Mouse (Mus musculus): ENCODE results near the gene Rps25. TPM values are rescaled to one million over a fixed set of nuclear protein-coding genes. Genes with fewer than 3 reads are reported as not detected.
"Not testable (repeated sequence)": the region's sequence is repeated elsewhere in the genome, so short reads cannot be mapped to it uniquely, and the experiment has no call there.

Gene Rps25
- polyA plus RNA-seq, 1 experiment: 144 TPM

- WGBS: 65% methylated on average over 4 of the region's 4 CpGs
- no peak for DNase-seq (ENCODE audit: low read depth in 1 of 2, low spot score in 2 of 2)
- no peak for TF ChIP-seq CTCF (IDR thresholded peaks at IDR 0.05; ENCODE audit: extremely low read depth, insufficient read depth, insufficient read length, insufficient replicate concordance)
- TF ChIP-seq POLR2A (IDR thresholded peaks at IDR 0.05; ENCODE audit: low read depth, low read length): no peak
- Histone ChIP-seq H3K36me3 (ENCODE audit: control insufficient read depth, insufficient read depth, low read length) (peaks cover 20% of the 10 kb centered on the region), H3K4me3 (ENCODE audit: extremely low read depth, insufficient read depth, insufficient read length) (no peak overlapping the region), H3K27ac (ENCODE audit: insufficient read depth, low read length) (no peak overlapping the region), H3K27me3 (ENCODE audit: control insufficient read depth, insufficient read depth, low read length) (no peaks in the 10 kb centered on the region), H3K4me1 (ENCODE audit: control insufficient read depth, insufficient read depth, insufficient read length) (peaks cover 4% of the 10 kb centered on the region; the same call in 1 of the 2 replicates)
Observed at GRCm38 (mm10) chr9:44412306-44412705, 5.4 kb downstream of the Rps25 start.

DNA sequence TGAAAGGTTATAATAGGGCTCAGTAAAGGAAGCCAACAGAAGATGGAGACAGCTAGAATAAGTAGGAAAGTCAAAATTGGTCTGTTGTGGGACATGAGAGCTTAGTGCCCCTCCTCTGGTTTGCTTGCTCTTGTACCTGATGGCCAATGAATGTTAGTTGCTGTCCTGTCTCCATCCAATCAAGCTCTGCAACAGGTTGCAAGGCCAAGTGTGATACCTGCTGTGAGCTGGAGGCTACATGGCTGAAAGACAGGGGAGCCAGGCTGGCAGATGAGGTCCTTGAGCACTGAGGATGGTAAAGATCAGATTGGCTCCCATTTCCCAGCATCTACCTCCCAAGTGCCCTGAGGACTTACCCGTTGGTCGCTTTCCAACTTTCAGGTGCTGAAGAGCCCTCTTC, 5.8 kb downstream of the Rps25 start:
- no peak for TF ChIP-seq POLR2A (IDR thresholded peaks at IDR 0.05; ENCODE audit: low read depth, low read length)
- TF ChIP-seq CTCF (IDR thresholded peaks at IDR 0.05; ENCODE audit: extremely low read depth, insufficient read depth, insufficient read length, insufficient replicate concordance): no peak
- WGBS: 89% methylated on average over 2 of the region's 2 CpGs
- peaks cover 7% of the 10 kb centered on the region; the same call in 1 of the 2 replicates for H3K4me1 ChIP-seq (ENCODE audit: control insufficient read depth, insufficient read depth, insufficient read length)
- H3K27ac ChIP-seq (ENCODE audit: insufficient read depth, low read length): no peak overlapping the region
- H3K27me3 ChIP-seq (ENCODE audit: control insufficient read depth, insufficient read depth, low read length): no peaks in the 10 kb centered on the region
- no peak overlapping the region for H3K4me3 ChIP-seq (ENCODE audit: extremely low read depth, insufficient read depth, insufficient read length)
- H3K36me3 ChIP-seq (ENCODE audit: control insufficient read depth, insufficient read depth, low read length): peaks cover 20% of the 10 kb centered on the region
- DNase-seq (ENCODE audit: low read depth in 1 of 2, low spot score in 2 of 2): no peak

- Histone ChIP-seq H3K4me1 (ENCODE audit: control insufficient read depth, insufficient read depth, insufficient read length) (peaks cover 7% of the 10 kb centered on the region; the same call in 1 of the 2 replicates), H3K27me3 (ENCODE audit: control insufficient read depth, insufficient read depth, low read length) (no peaks in the 10 kb centered on the region), H3K36me3 (ENCODE audit: control insufficient read depth, insufficient read depth, low read length) (peaks cover 4% of the 10 kb centered on the region), H3K27ac (ENCODE audit: insufficient read depth, low read length) (peak overlapping the region; percentile 45), H3K4me3 (ENCODE audit: extremely low read depth, insufficient read depth, insufficient read length) (peak overlapping the region; percentile 79)
- WGBS: 5% methylated on average over 26 of the region's 26 CpGs
- no peak for DNase-seq (ENCODE audit: low read depth in 1 of 2, low spot score in 2 of 2)
- TF ChIP-seq CTCF (IDR thresholded peaks at IDR 0.05; ENCODE audit: extremely low read depth, insufficient read depth, insufficient read length, insufficient replicate concordance) (no peak), POLR2A (IDR thresholded peaks at IDR 0.05; ENCODE audit: low read depth, low read length) (no peak)
Observed at GRCm38 (mm10) chr9:44417156-44417891, 10.4 kb downstream of the Rps25 start.

DNA sequence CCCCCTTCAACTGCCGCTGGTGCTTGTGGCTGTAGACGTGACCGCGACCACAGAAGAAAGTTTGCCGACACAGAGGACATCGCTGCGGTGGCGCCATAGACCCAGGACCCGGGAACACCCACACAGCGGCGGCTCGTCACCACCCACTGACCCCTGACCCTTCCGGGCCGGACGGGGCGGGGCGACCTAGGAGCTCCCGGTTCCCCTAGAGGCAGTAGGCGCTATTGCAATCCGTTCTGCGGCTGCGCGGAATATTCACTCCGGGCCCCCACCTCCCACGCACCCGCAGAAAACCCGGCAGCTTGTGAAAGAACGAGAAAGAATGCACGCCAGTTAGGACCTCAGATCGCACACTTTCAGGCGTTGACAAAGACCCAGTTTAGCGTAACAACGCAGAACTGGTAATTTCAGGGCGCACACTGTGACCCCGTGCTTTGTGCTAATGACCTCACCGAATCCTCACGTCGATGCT, 11.0 kb downstream of the Rps25 start:
- H3K4me3 ChIP-seq (ENCODE audit: extremely low read depth, insufficient read depth, insufficient read length): peak overlapping the region; percentile 79
- peaks cover 3% of the 10 kb centered on the region for H3K36me3 ChIP-seq (ENCODE audit: control insufficient read depth, insufficient read depth, low read length)
- peaks cover 7% of the 10 kb centered on the region; the same call in 1 of the 2 replicates for H3K4me1 ChIP-seq (ENCODE audit: control insufficient read depth, insufficient read depth, insufficient read length)
- peak overlapping the region; percentile 82 for H3K27ac ChIP-seq (ENCODE audit: insufficient read depth, low read length)
- WGBS: under 1% methylated on average over 38 of the region's 38 CpGs
- TF ChIP-seq POLR2A (IDR thresholded peaks at IDR 0.05; ENCODE audit: low read depth, low read length) (peak; percentile 39), CTCF (IDR thresholded peaks at IDR 0.05; ENCODE audit: extremely low read depth, insufficient read depth, insufficient read length, insufficient replicate concordance) (peak; percentile 66)
- peak; percentile 80 to 93 for DNase-seq (ENCODE audit: low read depth in 1 of 2, low spot score in 2 of 2)
- no peaks in the 10 kb centered on the region for H3K27me3 ChIP-seq (ENCODE audit: control insufficient read depth, insufficient read depth, low read length)

DNA sequence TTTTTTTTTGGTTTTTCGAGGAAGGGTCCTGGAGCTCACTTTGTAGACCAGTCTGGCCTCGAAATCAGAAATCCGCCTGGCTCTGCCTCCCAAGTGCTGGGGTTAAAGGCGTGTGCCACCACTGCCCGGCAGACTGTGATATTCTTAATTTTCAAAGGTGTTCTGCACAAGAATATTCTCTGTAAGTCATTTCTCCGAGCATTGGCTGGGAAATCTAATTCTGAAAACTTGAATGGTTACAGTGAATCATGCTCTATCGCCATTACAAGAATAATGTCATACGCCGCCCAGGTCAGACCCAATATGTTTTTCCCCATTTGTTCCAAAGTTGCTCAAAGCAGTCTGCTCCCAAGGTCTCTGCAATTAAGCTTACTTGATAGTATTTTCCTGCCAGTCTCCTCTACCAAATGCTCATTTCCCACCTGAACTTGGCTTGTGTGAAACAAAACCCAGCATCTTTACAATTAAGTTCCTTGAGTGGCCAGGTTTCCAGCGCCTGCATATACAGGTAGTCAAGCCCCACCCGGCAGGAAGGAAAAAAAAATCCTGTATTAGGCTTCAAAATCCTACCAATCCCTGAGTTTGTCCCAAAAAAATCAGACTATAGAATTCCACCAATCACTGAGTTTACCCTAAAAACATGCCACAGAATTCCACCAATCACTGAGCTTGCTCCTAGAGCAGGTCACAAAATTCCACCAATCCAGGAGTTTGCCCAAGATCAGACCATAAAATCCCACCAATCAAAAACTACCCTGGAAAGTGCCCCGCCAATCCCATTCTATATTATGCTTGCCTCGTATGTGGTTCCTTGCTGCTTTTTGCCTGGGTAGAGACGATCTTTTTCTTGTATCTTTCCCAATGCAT, 11.8 kb downstream of the Rps25 start, which contains the start of gene Ccdc84:
Gene Ccdc84, minus strand, starts transcription at position 51 of the 867 bp plus-strand sequence.
- H3K4me3 ChIP-seq (ENCODE audit: extremely low read depth, insufficient read depth, insufficient read length): peak within 1 kb of the TSS; percentile 79
- H3K27me3 ChIP-seq (ENCODE audit: control insufficient read depth, insufficient read depth, low read length): no peaks in the 10 kb centered on the region
- H3K27ac ChIP-seq (ENCODE audit: insufficient read depth, low read length): peak within 1 kb of the TSS; percentile 82
- peaks cover 7% of the 10 kb centered on the region; the same call in 1 of the 2 replicates for H3K4me1 ChIP-seq (ENCODE audit: control insufficient read depth, insufficient read depth, insufficient read length)
- no peak for DNase-seq (ENCODE audit: low read depth in 1 of 2, low spot score in 2 of 2)
- no peaks in the 10 kb centered on the region; the same call in 1 of the 2 replicates for H3K36me3 ChIP-seq (ENCODE audit: control insufficient read depth, insufficient read depth, low read length)
- WGBS: 70% methylated on average over 14 of the region's 14 CpGs
- TF ChIP-seq POLR2A (IDR thresholded peaks at IDR 0.05; ENCODE audit: low read depth, low read length): no peak
- no peak for TF ChIP-seq CTCF (IDR thresholded peaks at IDR 0.05; ENCODE audit: extremely low read depth, insufficient read depth, insufficient read length, insufficient replicate concordance)

GRCm38 (mm10) chr9:44419730-44420129, 12.8 kb downstream of the Rps25 start:
- DNase-seq (ENCODE audit: low read depth in 1 of 2, low spot score in 2 of 2); H3K36me3 ChIP-seq (ENCODE audit: control insufficient read depth, insufficient read depth, low read length); H3K4me1 ChIP-seq (ENCODE audit: control insufficient read depth, insufficient read depth, insufficient read length); H3K4me3 ChIP-seq (ENCODE audit: extremely low read depth, insufficient read depth, insufficient read length); H3K27me3 ChIP-seq (ENCODE audit: control insufficient read depth, insufficient read depth, low read length): not testable (repeated sequence)
- peak overlapping the region; percentile 31; the same call in 1 of the 2 replicates for H3K27ac ChIP-seq (ENCODE audit: insufficient read depth, low read length)
- 90% methylated on average over 9 of the region's 9 CpGs for WGBS

Data from spleen, adult 2 months (tissue).